Mouse (Mus musculus): ENCODE results near the gene Il23r. TPM values are rescaled to one million over a fixed set of nuclear protein-coding genes. Genes with fewer than 3 reads are reported as not detected.

Il23r gene
- polyA plus RNA-seq, 1 experiment from 2014 or later = not detected

GRCm38 (mm10) chr6:67445866-67446265 lies 45.8 kb downstream of the Il23r start:
- WGBS = 85% methylated on average over 1 of the region's 1 CpGs
- Histone ChIP-seq H3K9me3 (ENCODE audit: control insufficient read depth, low read length) (no peaks in the 10 kb centered on the region), H3K9ac (ENCODE audit: low read length) (no peak overlapping the region), H3K4me1 (ENCODE audit: control insufficient read depth in 2 of 2, insufficient read depth in 2 of 2, low read length in 2 of 2) (no peaks in the 10 kb centered on the region), H3K4me3 (ENCODE audit: control insufficient read depth in 1 of 2, insufficient read depth in 1 of 2, low read depth in 1 of 2, low read length in 2 of 2) (no peak overlapping the region), H3K27ac (replicated peaks in 1 of 2; ENCODE audit: control insufficient read depth in 1 of 2, insufficient read depth in 1 of 2, low read depth in 2 of 2, low read length in 2 of 2) (no peak overlapping the region), H3K36me3 (ENCODE audit: control insufficient read depth, insufficient read depth, low read length) (no peaks in the 10 kb centered on the region), H3K4me2 (ENCODE audit: low read length) (no peak overlapping the region), H3K27me3 (ENCODE audit: control insufficient read depth, insufficient read depth, low read length) (no peaks in the 10 kb centered on the region)
- no peak for ATAC-seq (ENCODE audit: insufficient number of reproducible peaks, insufficient read depth, low FRiP score, low read depth)

DNA sequence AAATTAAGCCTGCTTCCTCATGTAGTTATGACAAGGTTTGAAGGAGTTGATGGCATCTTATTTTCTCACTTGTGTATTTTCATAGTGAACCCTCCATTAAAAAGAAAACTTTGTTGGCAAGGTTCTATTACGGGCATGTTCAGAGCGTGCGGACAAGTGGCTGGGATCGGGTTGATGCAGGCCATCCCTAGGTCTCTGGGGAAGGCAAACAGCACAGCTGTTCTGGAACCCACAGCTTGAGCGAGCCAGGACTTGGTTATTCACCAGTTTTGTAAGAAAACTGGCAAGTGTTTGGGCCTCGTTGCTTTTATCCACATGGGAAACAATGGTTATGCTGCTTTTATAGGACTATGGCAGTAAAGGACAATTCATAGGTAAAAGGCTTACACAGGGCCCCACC lies 48.5 kb downstream of the Il23r start:
- no peak overlapping the region for H3K4me3 ChIP-seq (ENCODE audit: control insufficient read depth in 1 of 2, insufficient read depth in 1 of 2, low read depth in 1 of 2, low read length in 2 of 2)
- ATAC-seq (ENCODE audit: insufficient number of reproducible peaks, insufficient read depth, low FRiP score, low read depth) = no peak
- 86% methylated on average over 6 of the region's 6 CpGs for WGBS
- no peaks in the 10 kb centered on the region for H3K27me3 ChIP-seq (ENCODE audit: control insufficient read depth, insufficient read depth, low read length)
- H3K36me3 ChIP-seq (ENCODE audit: control insufficient read depth, insufficient read depth, low read length) = no peaks in the 10 kb centered on the region
- H3K4me2 ChIP-seq (ENCODE audit: low read length) = no peak overlapping the region
- peaks cover 0 to under 1% of the 10 kb centered on the region in 2 experiments; a peak in 1 of 4 replicates for H3K4me1 ChIP-seq (ENCODE audit: control insufficient read depth in 2 of 2, insufficient read depth in 2 of 2, low read length in 2 of 2)
- no peak overlapping the region for H3K27ac ChIP-seq (replicated peaks in 1 of 2; ENCODE audit: control insufficient read depth in 1 of 2, insufficient read depth in 1 of 2, low read depth in 2 of 2, low read length in 2 of 2)
- no peak overlapping the region for H3K9ac ChIP-seq (ENCODE audit: low read length)
- H3K9me3 ChIP-seq (ENCODE audit: control insufficient read depth, low read length) = no peaks in the 10 kb centered on the region

GRCm38 (mm10) chr6:67437814-67438385 lies 53.8 kb downstream of the Il23r start:
- no peak for ATAC-seq (ENCODE audit: insufficient number of reproducible peaks, insufficient read depth, low FRiP score, low read depth)
- WGBS = 35% methylated on average over 3 of the region's 3 CpGs

GRCm38 (mm10) chr6:67437028-67437427 lies 54.6 kb downstream of the Il23r start:
- Histone ChIP-seq H3K27ac (replicated peaks in 1 of 2; ENCODE audit: control insufficient read depth in 1 of 2, insufficient read depth in 1 of 2, low read depth in 2 of 2, low read length in 2 of 2) (no peak overlapping the region), H3K4me3 (ENCODE audit: control insufficient read depth in 1 of 2, insufficient read depth in 1 of 2, low read depth in 1 of 2, low read length in 2 of 2) (no peak overlapping the region), H3K9me3 (ENCODE audit: control insufficient read depth, low read length) (no peaks in the 10 kb centered on the region), H3K27me3 (ENCODE audit: control insufficient read depth, insufficient read depth, low read length) (no peaks in the 10 kb centered on the region), H3K9ac (ENCODE audit: low read length) (no peak overlapping the region), H3K4me2 (ENCODE audit: low read length) (no peak overlapping the region), H3K36me3 (ENCODE audit: control insufficient read depth, insufficient read depth, low read length) (no peaks in the 10 kb centered on the region), H3K4me1 (ENCODE audit: control insufficient read depth in 2 of 2, insufficient read depth in 2 of 2, low read length in 2 of 2) (peaks cover 0 to 3% of the 10 kb centered on the region in 2 experiments; a peak in 1 of 4 replicates)
- no peak for ATAC-seq (ENCODE audit: insufficient number of reproducible peaks, insufficient read depth, low FRiP score, low read depth)

More at GRCm38 (mm10) chr6:67437814-67438385, 53.8 kb downstream of the Il23r start:
- H3K27me3 ChIP-seq (ENCODE audit: control insufficient read depth, insufficient read depth, low read length) = no peaks in the 10 kb centered on the region
- no peak overlapping the region for H3K4me3 ChIP-seq (ENCODE audit: control insufficient read depth in 1 of 2, insufficient read depth in 1 of 2, low read depth in 1 of 2, low read length in 2 of 2)
- H3K9ac ChIP-seq (ENCODE audit: low read length) = no peak overlapping the region
- no peak overlapping the region for H3K4me2 ChIP-seq (ENCODE audit: low read length)
- H3K27ac ChIP-seq (replicated peaks in 1 of 2; ENCODE audit: control insufficient read depth in 1 of 2, insufficient read depth in 1 of 2, low read depth in 2 of 2, low read length in 2 of 2) = no peak overlapping the region
- no peaks in the 10 kb centered on the region for H3K9me3 ChIP-seq (ENCODE audit: control insufficient read depth, low read length)
- H3K4me1 ChIP-seq (ENCODE audit: control insufficient read depth in 2 of 2, insufficient read depth in 2 of 2, low read length in 2 of 2) = peaks cover 0 to 3% of the 10 kb centered on the region in 2 experiments; a peak in 1 of 4 replicates
- H3K36me3 ChIP-seq (ENCODE audit: control insufficient read depth, insufficient read depth, low read length) = no peaks in the 10 kb centered on the region

DNA sequence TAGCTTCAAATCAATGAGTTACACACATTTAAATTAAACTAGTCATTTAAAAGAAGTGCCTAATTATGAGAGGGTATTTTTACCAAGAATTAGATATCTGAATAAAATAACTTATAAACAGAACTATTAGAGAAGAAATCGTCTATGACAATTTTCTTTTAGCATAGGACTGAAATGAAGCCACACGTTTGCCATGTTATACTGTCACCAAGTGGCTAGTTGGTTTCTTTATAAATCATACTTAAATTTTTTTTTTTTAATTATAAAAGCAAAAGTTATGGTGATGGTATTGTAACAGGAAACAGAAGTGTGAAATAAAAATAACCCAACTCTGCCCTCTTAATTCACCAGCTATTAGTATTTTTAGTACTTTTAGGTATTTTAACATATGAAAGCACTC lies 55.4 kb downstream of the Il23r start:
- no peak overlapping the region for H3K4me3 ChIP-seq (ENCODE audit: control insufficient read depth in 1 of 2, insufficient read depth in 1 of 2, low read depth in 1 of 2, low read length in 2 of 2)
- peaks cover 0 to 3% of the 10 kb centered on the region in 2 experiments; a peak in 1 of 4 replicates for H3K4me1 ChIP-seq (ENCODE audit: control insufficient read depth in 2 of 2, insufficient read depth in 2 of 2, low read length in 2 of 2)
- no peak overlapping the region for H3K27ac ChIP-seq (replicated peaks in 1 of 2; ENCODE audit: control insufficient read depth in 1 of 2, insufficient read depth in 1 of 2, low read depth in 2 of 2, low read length in 2 of 2)
- H3K27me3 ChIP-seq (ENCODE audit: control insufficient read depth, insufficient read depth, low read length) = no peaks in the 10 kb centered on the region
- H3K9ac ChIP-seq (ENCODE audit: low read length) = no peak overlapping the region
- no peaks in the 10 kb centered on the region for H3K36me3 ChIP-seq (ENCODE audit: control insufficient read depth, insufficient read depth, low read length)
- H3K4me2 ChIP-seq (ENCODE audit: low read length) = no peak overlapping the region
- no peaks in the 10 kb centered on the region for H3K9me3 ChIP-seq (ENCODE audit: control insufficient read depth, low read length)
- no peak for ATAC-seq (ENCODE audit: insufficient number of reproducible peaks, insufficient read depth, low FRiP score, low read depth)
- 79% methylated on average over 2 of the region's 2 CpGs for WGBS

DNA sequence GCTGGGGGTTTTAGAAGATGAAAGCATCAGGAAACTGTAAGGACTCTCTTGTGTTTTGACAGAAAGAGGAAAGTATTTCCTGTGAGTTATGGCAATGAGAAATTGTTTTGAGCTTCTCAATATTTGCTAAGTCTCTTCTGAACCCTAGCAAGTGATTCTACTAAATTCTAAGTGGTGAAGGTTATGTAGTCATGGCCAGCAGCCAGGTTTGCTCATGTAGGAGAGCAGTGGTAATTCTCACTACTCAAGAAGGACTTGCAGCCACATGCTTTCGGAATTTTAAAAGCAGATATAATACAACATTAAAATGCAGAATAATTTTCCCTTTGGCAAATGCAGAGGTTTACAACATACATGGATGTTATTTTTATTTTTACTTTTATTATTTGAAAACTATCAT lies 55.9 kb downstream of the Il23r start:
- Histone ChIP-seq H3K4me3 (ENCODE audit: control insufficient read depth in 1 of 2, insufficient read depth in 1 of 2, low read depth in 1 of 2, low read length in 2 of 2) (no peak overlapping the region), H3K9me3 (ENCODE audit: control insufficient read depth, low read length) (no peaks in the 10 kb centered on the region), H3K4me1 (ENCODE audit: control insufficient read depth in 2 of 2, insufficient read depth in 2 of 2, low read length in 2 of 2) (peaks cover 0 to 3% of the 10 kb centered on the region in 2 experiments; a peak in 1 of 4 replicates), H3K36me3 (ENCODE audit: control insufficient read depth, insufficient read depth, low read length) (no peaks in the 10 kb centered on the region), H3K27ac (replicated peaks in 1 of 2; ENCODE audit: control insufficient read depth in 1 of 2, insufficient read depth in 1 of 2, low read depth in 2 of 2, low read length in 2 of 2) (no peak overlapping the region), H3K9ac (ENCODE audit: low read length) (no peak overlapping the region), H3K27me3 (ENCODE audit: control insufficient read depth, insufficient read depth, low read length) (no peaks in the 10 kb centered on the region), H3K4me2 (ENCODE audit: low read length) (no peak overlapping the region)
- ATAC-seq (ENCODE audit: insufficient number of reproducible peaks, insufficient read depth, low FRiP score, low read depth) = no peak
- WGBS = 75% methylated on average over 1 of the region's 1 CpGs

DNA sequence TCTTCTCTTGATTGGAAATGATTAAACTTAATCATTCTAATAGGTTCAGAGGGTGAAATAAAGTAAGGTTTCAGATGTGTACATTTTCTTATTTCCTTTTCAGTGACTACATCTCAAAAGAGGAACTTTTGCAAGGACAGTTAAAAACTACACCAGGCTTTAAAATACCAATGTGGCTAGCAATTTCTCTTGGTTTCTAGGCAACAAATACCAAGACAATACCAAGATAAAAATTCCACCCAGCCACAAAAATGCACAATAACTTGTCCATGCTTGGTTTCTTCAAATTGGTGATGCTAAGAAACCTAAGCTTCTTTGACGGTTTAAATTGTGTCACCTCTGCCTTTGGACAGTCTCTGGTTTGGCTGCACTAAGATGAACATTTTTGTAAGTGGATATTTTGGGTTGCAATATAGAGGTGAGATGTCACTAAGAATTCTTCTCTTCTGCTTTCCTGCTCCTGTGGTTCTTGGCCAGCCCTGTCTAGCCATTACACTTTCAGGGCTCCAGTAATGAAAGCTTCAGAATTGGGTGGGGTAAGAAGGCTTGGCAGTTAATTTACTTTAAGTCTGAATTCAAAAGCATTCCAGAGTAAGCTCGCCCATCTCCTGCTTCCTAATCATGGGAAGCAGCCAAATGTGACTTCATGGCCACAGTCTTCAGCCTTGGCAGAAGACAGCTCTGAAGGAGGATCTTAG lies 56.8 kb downstream of the Il23r start:
- Histone ChIP-seq H3K36me3 (ENCODE audit: control insufficient read depth, insufficient read depth, low read length) (no peaks in the 10 kb centered on the region), H3K9ac (ENCODE audit: low read length) (no peak overlapping the region), H3K9me3 (ENCODE audit: control insufficient read depth, low read length) (no peaks in the 10 kb centered on the region), H3K4me1 (ENCODE audit: control insufficient read depth in 2 of 2, insufficient read depth in 2 of 2, low read length in 2 of 2) (peaks cover 0 to 3% of the 10 kb centered on the region in 2 experiments; a peak in 1 of 4 replicates), H3K4me3 (ENCODE audit: control insufficient read depth in 1 of 2, insufficient read depth in 1 of 2, low read depth in 1 of 2, low read length in 2 of 2) (no peak overlapping the region), H3K27me3 (ENCODE audit: control insufficient read depth, insufficient read depth, low read length) (no peaks in the 10 kb centered on the region), H3K4me2 (ENCODE audit: low read length) (no peak overlapping the region), H3K27ac (replicated peaks in 1 of 2; ENCODE audit: control insufficient read depth in 1 of 2, insufficient read depth in 1 of 2, low read depth in 2 of 2, low read length in 2 of 2) (no peak overlapping the region)
- no peak for ATAC-seq (ENCODE audit: insufficient number of reproducible peaks, insufficient read depth, low FRiP score, low read depth)
- WGBS = 68% methylated on average over 2 of the region's 2 CpGs

Data from heart, embryonic 14.5 days (tissue).